Comparison of ENCODE assay signal across 8 mouse cellular contexts in the genomic region with DNA sequence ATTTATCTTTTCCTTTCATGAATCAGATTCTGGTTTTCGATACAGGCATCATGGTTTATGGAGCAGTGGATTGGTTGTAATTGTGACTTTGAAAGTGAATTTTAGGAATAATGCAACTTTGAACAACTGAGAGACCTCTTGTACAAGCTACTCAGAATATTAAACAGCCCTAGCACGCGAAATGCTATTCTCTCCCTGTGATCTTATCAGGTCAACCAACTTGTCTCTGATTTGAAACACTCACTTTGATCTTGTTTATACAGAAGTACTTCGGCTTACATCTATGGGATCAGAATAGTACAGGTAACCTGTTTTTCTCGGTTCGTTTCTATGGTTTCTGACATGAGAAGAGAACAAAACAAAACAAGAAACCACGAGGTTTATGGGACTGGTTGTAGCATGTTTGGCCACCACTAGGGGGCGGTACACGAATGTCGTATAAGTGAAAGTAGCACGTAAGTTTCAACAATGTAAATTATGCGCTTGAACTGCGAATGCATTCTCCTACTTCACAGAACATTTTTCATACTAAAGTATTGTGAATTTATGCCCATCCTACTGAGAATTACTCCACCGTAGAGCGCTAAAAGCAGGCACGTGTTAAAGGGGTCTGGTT.
A peak's percentile ranks its signal among the peaks of the same experiment; 100 is the strongest.
DNase-seq lines count a peak whose midpoint lies in the region; ATAC-seq lines count a peak whose summit lies in the region.

No protein-coding gene starts in this region.

- H3K4me2 ChIP-seq in intestine, embryonic 14.5 days (ENCODE audit: low read length) = peak overlapping the region; percentile 39

- no peaks in the 10 kb centered on the region for H3K27me3 ChIP-seq in intestine, embryonic 14.5 days (replicated peaks; ENCODE audit: control insufficient read depth, insufficient read depth, low read length)

- ATAC-seq in intestine, embryonic 14.5 days (replicated peaks; ENCODE audit: low FRiP score, low TSS enrichment, low read depth) = peak; percentile 55; the same call in 1 of the 2 replicates
- peak; percentile 94 for ATAC-seq in megakaryocyte progenitor cell, adult 5-6 weeks (replicated peaks; ENCODE audit: poor library complexity)

- H3K9ac ChIP-seq in intestine, embryonic 14.5 days (ENCODE audit: low read length) = no peak overlapping the region

- no peak overlapping the region for H3K27ac ChIP-seq in intestine, embryonic 14.5 days (ENCODE audit: low read depth)

- WGBS in intestine, embryonic 14.5 days = 20% methylated on average over 16 of the region's 16 CpGs

- H3K4me3 ChIP-seq in intestine, embryonic 14.5 days (ENCODE audit: low read depth, low read length) = no peak overlapping the region

- no peaks in the 10 kb centered on the region for H3K9me3 ChIP-seq in intestine, embryonic 14.5 days (ENCODE audit: control insufficient read depth, low read length)

- H3K36me3 ChIP-seq in intestine, embryonic 14.5 days (ENCODE audit: control insufficient read depth, insufficient read depth, low read length) = no peaks in the 10 kb centered on the region

- peak; percentile 83 for DNase-seq in ZHBTc4 (ENCODE audit: low read depth, low spot score)
- DNase-seq in cerebellum, postnatal 25 days = peak; percentile 66 to 86
- DNase-seq in frontal cortex, postnatal 36 days (ENCODE audit: low spot score in 2 of 2) = peak; percentile 60 to 70
- peak; percentile 87 for DNase-seq in intestine, embryonic 14.5 days (ENCODE audit: low spot score)
- DNase-seq in left cerebral cortex, postnatal 14 days (ENCODE audit: low spot score in 2 of 2) = peak; percentile 70 to 81
- peak; percentile 83 for DNase-seq in right cerebral cortex, postnatal 14 days
- peak; percentile 46 for DNase-seq in yolk sac, embryonic 10.5 days (ENCODE audit: low spot score)

- intact Hi-C loops in left cerebral cortex, postnatal 14 days (cut with DNase I) = loop anchor here (5.0 kb wide), 1 partner anchor 1807 kb away; no protein-coding TSS in a partner anchor

- H3K4me1 ChIP-seq in intestine, embryonic 14.5 days (replicated peaks; ENCODE audit: control insufficient read depth, insufficient read depth, low read length) = no peaks in the 10 kb centered on the region
